Mouse (Mus musculus) ES-Bruce4 (cell line): Measurements from ENCODE around the gene Fcnb.

Experiments used
- CTCF ChIP-seq: IDR thresholded peaks from one replicate; pipeline ENCODE4 v1.8.1; 2011; ENCODE audit warnings: low read depth, low read length
- EP300 ChIP-seq: IDR thresholded peaks from 2 replicates; pipeline ENCODE4 v1.6.1; 2011; ENCODE audit warnings: low read depth, low read length; ENCODE audit not compliant: insufficient read depth

- TF ChIP-seq CTCF: no peak
- no peak for TF ChIP-seq EP300
Measured at GRCm38 (mm10) chr2:28032469-28032868, 52.2 kb downstream of the Fcnb start.
